Mouse (Mus musculus) heart, adult 9 months (tissue): ENCODE measurements around the gene Elmo3.

Source experiments
- DNase-seq, 2 experiments: peaks; one replicate each; pipeline ENCODE4 v3.0.0; 2022; ENCODE audit warnings: low spot score in 2 of 2

Gene Elmo3

DNA sequence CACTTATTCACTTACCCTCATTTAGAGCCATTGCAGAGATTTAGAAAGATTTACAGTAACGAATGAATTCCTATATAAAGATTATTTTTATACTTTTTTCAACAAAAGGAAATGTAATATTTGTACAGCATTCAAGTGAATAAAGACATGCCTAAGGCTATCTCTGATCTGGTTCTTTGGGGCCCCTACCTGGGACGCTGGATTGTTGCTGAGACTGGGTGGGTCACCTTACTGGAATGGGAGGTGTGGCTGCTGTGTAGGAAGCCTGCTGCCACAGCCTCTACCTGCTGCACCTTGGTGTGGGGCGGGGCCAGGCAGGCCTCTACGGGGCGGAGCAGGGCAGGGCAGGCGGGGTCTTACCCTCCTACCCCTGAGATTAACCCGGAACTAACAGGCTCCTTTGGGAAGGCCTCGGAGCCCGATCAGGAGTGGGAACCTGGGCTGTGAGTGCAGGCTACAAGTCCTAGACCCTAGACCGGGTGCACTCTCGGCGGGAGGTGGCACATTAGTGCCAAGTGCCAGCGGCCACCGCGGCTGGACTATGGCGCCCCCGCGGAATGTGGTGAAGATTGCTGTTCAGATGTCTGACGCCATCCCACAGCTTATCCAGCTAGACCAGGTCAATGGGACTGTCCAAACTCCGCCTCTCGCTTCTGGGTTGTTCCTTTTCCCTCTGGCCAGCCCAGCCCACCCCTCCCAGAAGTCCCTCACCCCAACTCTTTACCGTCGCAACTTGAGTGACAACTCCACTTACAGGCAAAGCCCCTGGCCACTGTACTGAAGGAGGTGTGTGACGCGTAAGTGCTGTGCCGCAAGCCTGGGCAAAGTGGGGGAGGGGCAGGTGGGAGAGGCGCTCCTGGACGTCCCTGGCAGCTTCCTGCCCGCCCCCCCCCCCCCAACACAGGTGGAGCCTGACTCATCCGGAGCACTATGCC lies at the start of gene Elmo3:
TSS of gene Elmo3 (plus strand) at position 391 of the 935 bp plus-strand sequence.
- DNase-seq, result no peak

DNA sequence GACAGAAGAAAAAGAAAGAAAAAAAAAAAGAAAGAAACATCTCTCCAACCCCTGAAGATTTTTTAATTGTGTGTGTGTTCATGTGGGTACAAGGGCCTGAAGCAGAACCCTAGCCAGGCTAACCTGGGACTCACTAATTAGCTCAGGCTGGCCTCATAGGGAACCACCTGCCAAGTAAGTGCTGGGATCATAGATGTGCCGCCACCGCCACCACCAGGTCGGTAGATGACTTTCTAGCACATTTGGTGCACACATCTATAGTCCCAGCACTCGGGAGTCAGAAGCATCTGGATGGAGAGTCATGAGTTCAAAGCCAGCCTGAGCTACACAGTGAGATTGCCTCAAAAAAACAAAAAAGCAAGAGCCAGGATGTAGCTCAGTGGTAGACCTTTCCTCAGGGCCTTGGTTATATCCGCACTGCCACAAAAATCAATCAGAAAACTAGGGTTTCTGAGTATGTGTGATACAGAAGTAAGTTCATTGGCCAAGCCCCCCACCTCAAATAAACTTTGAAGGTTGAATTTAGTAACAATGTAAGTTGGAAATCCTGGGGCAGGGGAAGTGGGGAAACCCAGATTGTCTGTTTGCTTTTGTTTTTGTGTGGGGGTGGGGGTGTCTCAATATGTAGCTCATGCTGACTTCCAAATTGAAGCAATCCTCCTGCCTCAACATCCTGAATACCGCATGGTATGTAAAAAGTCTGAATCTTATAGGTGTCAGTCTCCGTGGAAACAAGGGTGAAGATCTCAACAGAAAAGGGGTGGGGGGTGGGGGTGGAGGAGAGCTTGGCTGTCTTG lies 47.9 kb upstream of the Elmo3 start:
- no peak for DNase-seq

DNA sequence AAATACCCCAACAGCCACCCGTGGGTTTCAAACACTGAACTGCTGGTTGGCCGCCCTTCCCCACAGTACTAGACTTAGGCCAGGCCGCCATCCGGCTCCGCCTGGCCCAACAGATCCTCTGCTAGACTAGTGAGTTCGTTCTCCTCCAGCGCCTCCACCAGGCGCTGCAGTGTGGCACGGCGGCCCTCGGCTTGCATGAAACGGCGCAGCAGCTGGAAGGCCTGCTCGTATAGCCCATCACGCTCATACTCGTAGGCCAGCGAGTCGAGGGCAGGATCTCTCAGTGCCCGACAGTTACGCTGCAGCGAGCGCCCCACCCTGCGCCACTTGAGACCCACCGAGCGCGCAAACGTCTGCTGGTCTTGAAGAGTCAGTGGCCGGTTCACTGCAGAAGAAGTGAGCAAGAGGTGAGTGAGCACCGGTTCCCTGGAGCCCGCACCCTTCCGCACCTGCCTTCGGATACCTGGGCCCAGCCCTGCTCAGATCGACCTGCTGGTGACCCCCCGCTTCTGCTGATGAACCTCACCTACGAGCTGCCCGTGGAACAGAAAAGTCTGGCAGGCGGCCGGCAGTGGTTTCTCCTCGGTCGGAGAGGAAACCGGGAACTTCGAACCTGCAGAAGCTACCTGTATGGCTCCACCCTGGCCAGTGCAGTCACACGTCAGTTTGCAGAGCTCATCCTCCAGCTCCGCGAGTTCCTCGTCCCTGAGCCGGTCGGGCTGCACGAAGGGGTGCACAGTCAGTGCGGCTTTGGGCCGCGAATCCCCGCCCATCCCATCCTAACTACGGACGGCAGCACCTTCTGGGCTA lies 46.3 kb upstream of the Elmo3 start:
- DNase-seq, result no peak

DNA sequence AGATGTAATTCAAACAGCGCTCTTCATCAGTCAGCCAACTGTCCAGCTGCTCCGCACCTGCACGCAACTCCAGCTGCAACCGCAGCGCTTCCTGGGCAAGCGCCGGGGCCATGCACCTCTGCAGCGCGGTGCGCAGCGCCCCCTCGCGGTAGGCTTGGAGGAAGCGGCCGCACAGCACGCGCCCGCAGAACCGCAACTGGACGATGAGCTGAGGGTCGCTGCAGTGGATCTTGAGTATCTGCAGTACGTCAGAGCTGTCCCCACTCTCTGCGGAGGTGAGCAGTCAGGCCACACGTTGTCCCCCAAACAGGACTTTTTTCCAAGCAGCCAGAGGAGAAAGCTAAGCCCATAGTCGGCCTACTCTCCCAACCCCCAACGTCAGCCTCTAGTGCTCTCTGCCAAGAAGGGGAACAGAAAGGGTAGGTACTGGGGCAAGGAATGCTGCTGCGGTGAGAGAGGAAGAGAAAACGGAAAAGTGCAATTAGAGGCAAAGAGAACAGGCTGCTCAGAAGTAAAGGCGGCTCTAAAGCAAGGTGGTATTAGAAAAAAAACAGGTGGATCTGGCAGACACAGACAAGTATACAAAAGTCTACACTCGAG lies 45.6 kb upstream of the Elmo3 start:
- DNase-seq, result peak in 1 of 2 experiments; percentile 54

GRCm38 (mm10) chr8:105260371-105261099 lies 44.9 kb upstream of the Elmo3 start:
- no peak for DNase-seq

DNA sequence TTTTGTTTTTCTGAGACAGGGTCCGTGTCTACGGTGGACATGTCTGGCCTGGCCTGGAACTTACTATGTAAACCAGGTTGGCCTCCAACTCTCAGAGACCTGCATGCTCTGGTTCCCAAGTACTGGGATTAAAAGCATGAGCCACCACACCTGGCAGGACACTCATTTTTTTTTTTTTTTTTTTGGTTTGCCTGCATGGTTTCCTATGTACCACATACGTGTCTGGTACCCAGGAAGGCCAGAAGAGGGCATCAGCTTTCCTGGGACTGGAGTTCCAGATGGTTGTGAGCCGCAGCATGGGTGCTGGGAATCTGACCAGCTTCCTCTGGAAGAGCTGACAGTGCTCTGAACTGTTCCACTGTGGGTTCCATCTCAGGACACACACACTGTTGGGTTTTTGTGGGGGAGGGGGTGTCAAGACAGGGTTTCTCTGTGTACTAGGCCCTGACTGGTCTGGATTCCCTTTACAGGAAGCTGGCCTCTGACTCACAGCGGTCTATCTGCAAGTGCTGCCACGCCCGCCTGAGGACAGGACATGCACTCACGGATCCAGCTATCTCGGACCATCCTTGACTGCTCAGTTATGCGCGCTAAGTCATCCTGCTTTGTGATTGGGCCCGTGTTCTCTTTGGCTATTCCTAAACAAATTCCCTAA lies 43.9 kb upstream of the Elmo3 start:
- DNase-seq, result no peak

- DNase-seq, result no peak
Measured at GRCm38 (mm10) chr8:105263244-105263912, 42.0 kb upstream of the Elmo3 start.

- peak; percentile 80 to 83 for DNase-seq
Measured at GRCm38 (mm10) chr8:105264024-105264982, 41.1 kb upstream of the Elmo3 start, which contains the start of the genes Tradd and Fbxl8. Gene Tradd, minus strand, starts transcription at chr8:105264609. Gene Fbxl8, plus strand, starts transcription at chr8:105264648.

DNA sequence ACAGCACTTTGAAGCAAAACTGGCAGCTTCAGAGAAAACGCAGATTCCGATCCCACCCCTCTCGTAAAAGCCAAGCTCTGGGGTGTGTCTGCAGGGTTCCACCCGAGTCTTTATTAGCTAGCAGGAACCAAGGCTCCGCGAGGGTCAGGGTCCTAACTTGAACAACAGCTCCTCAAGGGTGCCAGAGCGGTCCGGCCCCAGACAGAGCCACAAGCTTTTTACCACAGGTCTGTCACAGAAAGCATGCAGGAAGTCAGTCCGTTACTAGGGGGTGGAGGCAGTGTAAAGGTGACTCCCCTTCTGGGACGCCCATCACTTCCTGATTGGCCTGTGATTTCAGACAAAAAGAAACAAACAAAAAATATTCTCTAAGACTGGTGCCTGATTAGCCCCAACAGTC lies 40.3 kb upstream of the Elmo3 start:
- no peak for DNase-seq

- no peak for DNase-seq
Measured at GRCm38 (mm10) chr8:105266775-105267174, 38.6 kb upstream of the Elmo3 start.

DNA sequence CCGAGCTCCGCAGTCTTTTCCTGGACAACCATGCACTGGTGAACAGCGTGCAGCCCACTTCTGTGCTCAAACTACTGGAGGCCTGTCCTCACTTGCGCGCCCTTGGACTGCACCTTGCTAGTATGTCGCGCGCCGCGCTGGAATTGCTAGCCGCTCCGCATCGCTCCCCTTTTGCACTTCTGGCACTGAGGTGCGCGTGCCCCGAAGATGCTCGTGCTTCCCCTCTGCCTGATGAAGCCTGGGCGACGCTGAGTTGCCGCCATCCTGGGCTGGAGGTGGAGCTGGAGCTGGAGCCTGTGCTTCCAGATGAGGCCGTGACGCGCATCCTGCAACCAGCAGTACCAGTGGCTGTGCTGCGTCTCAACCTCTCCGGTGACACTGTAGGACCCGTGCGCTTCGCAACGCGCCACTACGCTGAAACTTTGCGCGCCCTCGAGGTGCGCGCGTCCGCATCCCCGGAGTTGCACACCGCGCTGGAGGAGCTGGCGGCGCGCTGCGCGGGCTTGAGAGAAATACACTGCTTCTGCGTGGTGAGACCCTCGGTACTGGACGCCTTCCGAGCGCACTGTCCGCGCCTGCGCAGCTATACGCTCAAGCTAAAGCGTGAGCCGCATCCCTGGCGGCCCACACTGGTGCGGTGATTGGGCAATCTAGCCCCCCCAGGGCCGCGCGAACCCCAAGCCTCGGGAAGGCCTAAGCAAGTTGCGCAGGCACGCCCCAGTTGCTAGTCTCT lies 36.9 kb upstream of the Elmo3 start:
- no peak for DNase-seq

DNA sequence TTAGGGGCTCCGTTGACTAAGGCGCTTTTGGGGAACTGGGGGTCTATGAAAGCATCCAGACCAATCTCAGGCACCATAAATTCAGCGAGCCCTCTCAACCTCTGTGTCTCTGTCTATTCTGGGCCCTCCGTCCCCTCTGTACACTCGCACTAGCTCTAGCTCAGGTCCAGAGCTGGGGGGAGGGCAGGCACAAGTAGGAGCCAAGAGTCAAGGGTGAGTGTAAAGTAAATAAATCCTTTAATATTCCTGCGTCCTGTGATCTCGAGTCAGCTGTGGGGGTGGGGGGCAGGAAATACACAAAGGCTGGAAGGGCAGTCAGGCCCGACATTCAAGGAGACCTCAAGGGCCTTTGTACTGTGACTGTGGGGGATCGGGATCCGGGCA lies 36.3 kb upstream of the Elmo3 start:
- no peak for DNase-seq

GRCm38 (mm10) chr8:105269461-105269947 lies 35.9 kb upstream of the Elmo3 start, which contains the start of gene Hsf4:
Gene Hsf4, plus strand, starts transcription at chr8:105269801.
- DNase-seq, result peak; percentile 70 to 78

GRCm38 (mm10) chr8:105270101-105270915 lies 35.1 kb upstream of the Elmo3 start:
- DNase-seq, result no peak

DNA sequence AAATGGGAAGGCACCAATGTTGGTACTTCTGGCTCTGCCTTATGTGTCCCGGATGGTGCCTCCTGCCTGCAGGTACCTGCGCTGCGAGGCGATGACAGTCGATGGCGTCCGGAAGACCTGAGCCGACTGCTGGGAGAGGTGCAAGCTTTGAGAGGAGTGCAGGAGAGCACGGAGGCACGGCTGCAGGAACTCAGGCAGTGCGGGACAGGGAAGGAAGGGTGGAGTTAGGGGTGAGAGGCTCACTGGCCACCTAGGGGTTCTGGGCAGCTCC lies 34.5 kb upstream of the Elmo3 start:
- DNase-seq, result no peak

- DNase-seq, result no peak
Measured at GRCm38 (mm10) chr8:105275387-105275786, 30.0 kb upstream of the Elmo3 start.

DNA sequence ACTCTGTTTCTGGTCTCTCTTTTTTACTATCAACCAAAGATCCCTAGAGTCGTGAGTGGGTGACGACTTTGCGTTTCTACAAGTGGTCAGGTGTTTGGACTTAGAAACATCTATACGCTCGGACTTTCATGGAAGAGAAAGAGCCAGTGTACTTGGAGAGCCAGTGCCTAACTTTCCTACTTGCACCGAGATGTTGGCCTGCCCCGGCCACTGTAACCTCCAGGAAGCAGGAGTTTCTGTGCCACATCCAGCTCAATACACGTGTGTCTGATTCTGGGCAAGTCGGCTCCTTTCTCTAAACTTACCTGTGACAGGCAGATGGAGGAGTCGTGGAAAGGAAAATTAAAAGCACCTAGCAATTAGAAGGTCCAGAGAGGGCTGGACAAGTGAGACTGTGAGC lies 29.6 kb upstream of the Elmo3 start, which contains the start of gene Nol3:
TSS of gene Nol3 (plus strand) at position 301 of the 400 bp plus-strand sequence.
- DNase-seq, result no peak
